ENCODE assay signal across 8 mouse cellular contexts in the genomic region with DNA sequence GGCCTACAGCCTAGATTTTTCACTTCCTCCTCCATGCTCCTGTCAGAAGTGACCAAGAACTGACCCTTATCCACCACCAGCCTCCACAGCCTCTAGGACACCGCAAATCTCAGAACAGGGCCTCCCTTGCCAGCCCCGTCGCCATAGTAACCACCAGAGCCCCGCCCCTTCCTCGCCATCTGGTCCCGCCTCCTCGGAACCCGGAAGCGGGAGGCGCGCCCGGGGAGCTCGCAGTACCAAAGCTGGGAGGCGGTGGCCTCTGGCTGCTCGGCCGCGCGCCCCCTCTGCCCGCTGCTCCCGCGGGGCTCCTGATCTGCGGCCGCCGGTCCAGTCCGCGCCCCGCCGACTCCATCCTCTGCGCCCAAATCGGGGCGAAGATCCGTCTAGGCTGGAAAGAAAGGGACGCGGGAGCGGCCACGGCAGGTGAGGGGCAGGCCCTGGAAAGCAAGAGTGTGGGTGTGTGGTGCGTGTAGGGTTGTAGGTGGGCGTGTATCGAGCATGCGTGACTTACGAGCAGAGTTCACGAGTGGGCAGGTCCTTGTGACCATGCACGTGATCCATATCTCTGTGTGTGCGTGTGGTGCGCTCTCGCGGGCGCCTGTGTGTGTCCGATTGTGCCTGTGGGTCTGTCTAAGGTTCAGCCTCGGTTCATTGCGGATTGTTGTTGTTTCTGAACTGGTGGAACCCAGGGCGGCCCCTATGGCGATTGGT. TPM values are rescaled to one million over a fixed set of nuclear protein-coding genes. Genes with fewer than 3 reads are reported as not detected.
DNase-seq lines count a peak whose midpoint lies in the region; ATAC-seq and TF ChIP-seq lines count a peak whose summit lies in the region.

Gene Spg21 (plus strand): TSS at position 216 of the 711 bp plus-strand sequence.

- peak within 1 kb of the TSS; percentile 69 for H3K4me2 ChIP-seq in embryonic facial prominence, embryonic 13.5 days
- peak within 1 kb of the TSS; percentile 75 for H3K4me2 ChIP-seq in limb, embryonic 13.5 days (replicated peaks)
- peak within 1 kb of the TSS; percentile 65 for H3K4me2 ChIP-seq in midbrain, embryonic 16.5 days (ENCODE audit: low read length)

- TF ChIP-seq CTCF in heart, adult 2 months (IDR thresholded peaks at IDR 0.05), result no peak

- intact Hi-C loops in heart, adult 2 months (cut with DNase I), result loop anchor here (5.0 kb wide), 1 partner anchor 121 kb away; the partner anchor contains the start of gene Plekho2

- 0 out of 2 replicates have a peak, but pooled peaks have one; percentile 7 for TF ChIP-seq EP300 in heart, adult 2 months (IDR thresholded peaks at IDR 0.05; ENCODE audit: insufficient read depth, low read depth, low read length)

- under 1% methylated on average over 53 of the region's 53 CpGs for WGBS in embryonic facial prominence, embryonic 13.5 days
- WGBS in heart, adult 2 months, result under 1% methylated on average over 53 of the region's 53 CpGs
- WGBS in limb, embryonic 13.5 days, result under 1% methylated on average over 53 of the region's 53 CpGs
- 1% methylated on average over 53 of the region's 53 CpGs for WGBS in midbrain, embryonic 16.5 days

- H3K79me2 ChIP-seq in heart, adult 2 months (replicated peaks; ENCODE audit: control insufficient read depth, insufficient read depth, low read length), result no peaks in the 10 kb centered on the region

- H3K4me1 ChIP-seq in embryonic facial prominence, embryonic 13.5 days, result peaks cover 14% of the 10 kb centered on the region
- peaks cover 4% of the 10 kb centered on the region; the same call in 1 of the 2 replicates for H3K4me1 ChIP-seq in heart, adult 2 months (ENCODE audit: control insufficient read depth, insufficient read depth, low read length)
- H3K4me1 ChIP-seq in limb, embryonic 13.5 days, result peaks cover 21% of the 10 kb centered on the region
- H3K4me1 ChIP-seq in midbrain, embryonic 16.5 days (ENCODE audit: control insufficient read depth, insufficient read depth, low read length), result peaks cover 20% of the 10 kb centered on the region

- H3K27ac ChIP-seq in embryonic facial prominence, embryonic 13.5 days, result peak within 1 kb of the TSS; percentile 86
- H3K27ac ChIP-seq in heart, adult 2 months, result peak within 1 kb of the TSS; percentile 61
- H3K27ac ChIP-seq in limb, embryonic 13.5 days, result peak within 1 kb of the TSS; percentile 80
- H3K27ac ChIP-seq in midbrain, embryonic 16.5 days (ENCODE audit: low read length), result peak within 1 kb of the TSS; percentile 93

- peak; percentile 88 for ATAC-seq in embryonic facial prominence, embryonic 13.5 days (ENCODE audit: insufficient number of reproducible peaks, insufficient read depth, low FRiP score, low TSS enrichment, low read depth)
- peak; percentile 94 for ATAC-seq in limb, embryonic 13.5 days (ENCODE audit: low FRiP score, low read depth)
- peak; percentile 98 for ATAC-seq in midbrain, embryonic 16.5 days

- peak; percentile 94 for DNase-seq in 3134 (ENCODE audit: extremely low read depth, insufficient read length, low spot score)
- DNase-seq in adrenal gland, postnatal 36 days, result peak; percentile 98
- peak; percentile 95 to 98 for DNase-seq in heart, adult 2 months
- DNase-seq in kidney, adult 8-10 months, result peak; percentile 94 to 97
- peak; percentile 91 to 96 for DNase-seq in spleen, postnatal 10 days (ENCODE audit: low spot score in 2 of 2)

- no peaks in the 10 kb centered on the region for H3K9me3 ChIP-seq in embryonic facial prominence, embryonic 13.5 days
- no peaks in the 10 kb centered on the region for H3K9me3 ChIP-seq in limb, embryonic 13.5 days
- no peaks in the 10 kb centered on the region for H3K9me3 ChIP-seq in midbrain, embryonic 16.5 days (replicated peaks; ENCODE audit: control insufficient read depth, low read length, poor library complexity, severe bottlenecking)

- H3K4me3 ChIP-seq in embryonic facial prominence, embryonic 13.5 days, result peak within 1 kb of the TSS; percentile 89
- peak within 1 kb of the TSS; percentile 94 for H3K4me3 ChIP-seq in heart, adult 2 months
- H3K4me3 ChIP-seq in limb, embryonic 13.5 days, result peak within 1 kb of the TSS; percentile 80
- peak within 1 kb of the TSS; percentile 82 for H3K4me3 ChIP-seq in midbrain, embryonic 16.5 days (ENCODE audit: low read depth, low read length)

- H3K36me3 ChIP-seq in embryonic facial prominence, embryonic 13.5 days, result peaks cover 5% of the 10 kb centered on the region
- no peaks in the 10 kb centered on the region for H3K36me3 ChIP-seq in heart, adult 2 months (ENCODE audit: control insufficient read depth, insufficient read depth, low read length)
- peaks cover 7% of the 10 kb centered on the region for H3K36me3 ChIP-seq in limb, embryonic 13.5 days
- H3K36me3 ChIP-seq in midbrain, embryonic 16.5 days (ENCODE audit: control insufficient read depth, insufficient read depth, low read length), result peaks cover 4% of the 10 kb centered on the region; the same call in 1 of the 2 replicates

- peak; percentile 53 for TF ChIP-seq POLR2A in heart, adult 2 months (IDR thresholded peaks at IDR 0.05; ENCODE audit: insufficient read depth, low read depth, low read length)

- H3K9ac ChIP-seq in embryonic facial prominence, embryonic 13.5 days, result peak within 1 kb of the TSS; percentile 83
- H3K9ac ChIP-seq in heart, adult 2 months (ENCODE audit: low read depth, low read length), result peak within 1 kb of the TSS; percentile 89
- peak within 1 kb of the TSS; percentile 83 for H3K9ac ChIP-seq in limb, embryonic 13.5 days
- H3K9ac ChIP-seq in midbrain, embryonic 16.5 days (ENCODE audit: low read depth, low read length), result peak within 1 kb of the TSS; percentile 88

- no peaks in the 10 kb centered on the region for H3K27me3 ChIP-seq in embryonic facial prominence, embryonic 13.5 days
- H3K27me3 ChIP-seq in heart, adult 2 months (ENCODE audit: control insufficient read depth, insufficient read depth, low read length), result no peaks in the 10 kb centered on the region
- H3K27me3 ChIP-seq in limb, embryonic 13.5 days, result no peaks in the 10 kb centered on the region
- no peaks in the 10 kb centered on the region for H3K27me3 ChIP-seq in midbrain, embryonic 16.5 days (ENCODE audit: control insufficient read depth, insufficient read depth, low read depth, low read length)

RNA-seq across cellular contexts. Expression of gene Spg21, which starts in this region (rescaled TPM):
- total RNA-seq in adrenal gland, postnatal 36 days (2021), result 10 to 100 TPM; 61.9 to 70.4 TPM
- 116 and 123 TPM in 2 replicates for polyA plus RNA-seq in embryonic facial prominence, embryonic 13.5 days (2015; fragmentation: Nextera tagmentation; extraction: Ambion mirVana)
- 10 to 100 TPM; 11.4 to 12.1 TPM for total RNA-seq in heart, adult 2 months (2021)
- polyA plus RNA-seq in heart, adult 2 months (2012; rRNA removed), result 8.8 and 21.1 TPM in 2 replicates
- 141 and 144 TPM in 2 replicates for polyA plus RNA-seq in limb, embryonic 13.5 days (2015; fragmentation: Nextera tagmentation; extraction: Ambion mirVana)
- polyA plus RNA-seq in midbrain, embryonic 16.5 days (2015; fragmentation: Nextera tagmentation; extraction: Ambion mirVana), result 111 and 126 TPM in 2 replicates

Comparison
In these comparisons a context has a peak if more than half of its experiments do, and no peak if none do; other contexts are left out.
1. Peak in every context shown above with its lines: DNase-seq, ATAC-seq, H3K4me3 ChIP-seq and H3K27ac ChIP-seq.
2. RNA of gene Spg21 (total RNA-seq): 61.9 to 70.4 TPM in adrenal gland, postnatal 36 days; 11.4 to 12.1 TPM in heart, adult 2 months; every median in the first group is over 4 times any median in the second.